Mouse (Mus musculus) layer of hippocampus, adult 9-11 months (tissue): ENCODE data around the gene Mettl21e.
"Not testable (repeated sequence)": the region's sequence is repeated elsewhere in the genome, so short reads cannot be mapped to it uniquely, and the experiment has no call there.

ENCODE experiments used
- DNase-seq: peaks from one replicate; pipeline ENCODE4 v3.0.0; 2022

The Mettl21e gene

GRCm38 (mm10) chr1:44218876-44219275 lies at the start of gene Mettl21e:
Gene Mettl21e, minus strand, starts transcription at chr1:44218961.
- DNase-seq, result no peak

GRCm38 (mm10) chr1:44240440-44240839 lies 21.7 kb upstream of the Mettl21e start:
- DNase-seq, result not testable (repeated sequence)

- no peak for DNase-seq
Observed at GRCm38 (mm10) chr1:44239969-44240368, 21.2 kb upstream of the Mettl21e start.

GRCm38 (mm10) chr1:44237305-44237704 lies 18.5 kb upstream of the Mettl21e start:
- no peak for DNase-seq

DNA sequence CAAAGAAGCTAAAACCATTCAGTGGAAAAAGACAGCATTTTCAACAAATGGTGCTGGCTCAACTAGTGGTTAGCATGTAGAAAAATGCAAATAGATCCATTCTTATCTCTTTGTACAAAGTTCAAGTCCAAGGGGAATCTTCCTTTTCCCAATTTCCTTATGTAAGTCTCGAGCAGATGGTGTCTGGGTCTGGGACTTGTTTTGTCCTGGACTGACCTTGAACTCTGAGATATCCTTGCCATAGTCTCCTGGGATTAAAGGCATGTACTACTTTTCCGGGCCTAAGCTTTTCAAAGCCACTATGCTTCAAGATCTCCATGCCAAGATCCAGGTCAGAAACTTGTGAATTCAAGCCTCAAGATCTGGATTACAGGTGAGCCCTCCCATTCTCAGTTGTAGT lies 16.6 kb upstream of the Mettl21e start:
- DNase-seq, result no peak

DNA sequence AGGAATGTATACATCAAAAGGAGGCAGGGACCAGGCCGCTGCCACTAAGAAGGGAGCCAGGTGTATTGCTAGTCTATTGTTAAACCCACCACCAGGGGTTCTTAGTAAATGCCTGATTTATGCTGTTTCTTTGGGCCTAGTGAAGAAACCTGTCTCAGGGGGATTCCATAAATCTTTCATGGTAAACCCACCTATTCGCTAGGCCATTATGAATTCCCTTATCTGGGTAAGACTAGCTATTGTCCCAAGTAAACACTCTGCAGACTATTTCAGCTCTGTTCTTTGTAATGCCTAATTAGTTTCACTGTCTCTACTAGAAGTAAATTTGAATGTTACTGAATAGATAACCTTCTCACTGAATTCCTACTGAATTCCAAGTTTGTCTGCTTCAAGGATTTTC lies 15.8 kb upstream of the Mettl21e start:
- not testable (repeated sequence) for DNase-seq

- peak; percentile 20 for DNase-seq
Observed at GRCm38 (mm10) chr1:44229044-44229443, 10.3 kb upstream of the Mettl21e start.

GRCm38 (mm10) chr1:44217118-44217517 lies 1.6 kb downstream of the Mettl21e start:
- peak; percentile 49 for DNase-seq

DNA sequence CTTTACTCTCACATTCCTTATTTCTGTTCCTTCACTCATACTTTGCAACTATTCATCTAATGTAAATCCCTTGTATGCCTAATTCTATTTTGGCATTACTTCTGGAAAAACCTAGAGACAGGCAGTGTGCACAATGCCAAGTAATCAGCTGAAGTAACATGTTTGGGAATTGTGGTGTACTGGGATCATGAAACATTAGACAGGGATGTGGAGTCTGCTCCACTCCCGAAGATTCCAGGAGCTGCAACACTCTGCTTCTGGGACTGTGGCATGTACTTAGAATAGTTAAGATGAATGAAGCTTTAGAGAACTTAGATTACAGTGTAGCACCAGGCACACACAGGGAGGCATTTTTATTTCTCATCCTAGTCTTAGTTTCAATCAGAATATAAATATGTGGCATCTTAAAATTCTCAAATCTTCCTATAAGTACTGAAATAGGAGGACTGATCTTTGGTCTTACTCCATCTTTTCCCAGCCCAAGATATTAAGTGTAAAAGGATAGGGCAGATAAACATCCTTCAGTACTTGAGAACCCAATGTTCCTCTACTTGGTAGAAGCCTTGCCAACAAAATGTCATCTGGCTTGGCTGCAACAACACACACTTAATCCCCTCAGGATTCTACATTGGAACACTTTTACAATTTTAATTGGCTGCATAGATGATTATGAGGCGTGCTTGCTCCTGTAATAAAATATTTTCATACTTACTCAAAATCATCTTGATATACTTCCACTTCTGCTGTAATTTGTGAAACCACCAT lies 2.2 kb downstream of the Mettl21e start:
- DNase-seq, result no peak

DNA sequence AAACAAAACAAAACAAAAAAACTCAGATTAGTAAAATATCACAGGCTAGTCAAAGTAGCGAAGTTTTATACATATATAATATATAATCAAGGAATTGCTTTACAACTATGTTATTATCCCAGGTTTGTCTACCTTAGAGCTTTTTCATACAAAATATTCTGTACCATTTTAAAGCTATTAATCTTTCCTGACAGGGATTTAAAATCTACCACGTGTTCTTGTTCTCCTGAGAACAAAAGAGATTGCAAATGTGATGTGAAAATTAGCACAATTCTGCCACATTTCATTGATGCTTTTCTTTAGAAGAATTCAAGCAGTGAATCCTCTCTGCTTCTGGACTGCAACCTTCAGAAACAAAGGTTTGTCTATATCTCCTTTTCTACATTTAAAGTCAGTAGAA lies 4.3 kb downstream of the Mettl21e start:
- DNase-seq, result no peak

GRCm38 (mm10) chr1:44202876-44203275 lies 15.9 kb downstream of the Mettl21e start:
- no peak for DNase-seq

- DNase-seq, result peak; percentile 14
Observed at GRCm38 (mm10) chr1:44198273-44199171, 20.2 kb downstream of the Mettl21e start.

DNA sequence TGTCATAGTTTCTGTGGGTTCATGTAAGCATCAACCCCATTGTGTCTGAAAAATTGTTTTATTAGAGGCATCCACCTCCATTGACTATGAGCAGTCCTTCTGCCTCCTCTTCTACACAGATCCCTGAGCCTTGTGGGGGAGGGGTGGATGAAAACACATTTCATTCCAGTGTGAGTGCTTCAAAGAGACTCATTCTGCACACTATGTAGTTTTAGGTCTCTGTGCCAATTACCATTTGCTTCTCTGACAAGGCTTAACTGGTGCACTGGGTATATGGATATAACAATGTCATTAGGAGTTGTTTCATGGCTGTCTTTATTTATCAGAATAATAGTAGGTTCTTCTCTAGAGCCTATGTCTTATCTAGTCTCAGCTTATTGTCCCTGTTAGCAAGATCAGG lies 32.4 kb downstream of the Mettl21e start:
- no peak for DNase-seq

GRCm38 (mm10) chr1:44178086-44178485 lies 40.7 kb downstream of the Mettl21e start:
- DNase-seq, result no peak

GRCm38 (mm10) chr1:44173903-44174302 lies 44.9 kb downstream of the Mettl21e start:
- no peak for DNase-seq

DNA sequence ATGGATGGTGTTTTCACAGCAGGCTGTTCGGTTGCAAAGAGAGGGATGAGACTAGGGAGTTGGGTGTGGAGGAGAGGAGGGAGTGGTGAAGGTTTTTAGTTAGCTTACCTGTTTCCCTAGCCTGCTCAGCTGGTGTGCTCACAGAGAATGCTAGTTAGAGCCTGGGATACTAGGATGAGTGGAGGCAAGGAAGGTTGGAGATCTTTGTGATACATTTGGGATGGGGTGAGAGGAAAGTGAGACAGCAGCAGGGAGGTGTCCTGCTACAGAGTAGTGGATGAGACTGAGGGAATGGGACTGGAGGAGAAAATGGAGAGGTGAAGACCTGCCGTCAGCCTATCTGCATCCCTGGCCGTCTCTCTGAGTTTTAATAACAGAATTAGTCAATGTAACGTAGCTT lies 46.1 kb downstream of the Mettl21e start:
- DNase-seq, result no peak

DNA sequence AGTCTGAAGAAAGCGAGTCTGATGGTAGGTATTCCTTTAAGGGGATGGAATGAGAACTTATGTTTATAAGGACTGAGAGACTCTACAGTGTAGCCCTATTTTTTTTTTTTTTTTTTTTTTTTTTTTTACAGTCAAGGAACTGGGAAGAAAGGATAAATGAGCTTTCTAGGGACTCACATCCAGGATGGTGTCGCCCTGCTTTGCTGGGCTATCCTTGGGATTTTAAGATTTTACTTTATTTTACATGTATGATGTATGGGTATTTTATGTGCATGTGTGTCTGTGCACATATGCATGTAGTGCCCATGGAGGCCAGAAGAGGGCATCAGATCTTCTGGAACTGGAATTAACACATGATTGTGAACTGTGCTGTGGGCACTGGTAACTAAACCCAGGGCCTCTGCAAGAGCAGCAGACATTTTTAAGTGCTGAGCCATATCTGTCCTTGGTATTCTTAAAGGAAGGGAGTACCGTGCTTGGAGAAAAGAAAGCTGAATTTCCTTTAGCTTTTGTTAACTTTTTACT lies 50.8 kb downstream of the Mettl21e start:
- no peak for DNase-seq

DNA sequence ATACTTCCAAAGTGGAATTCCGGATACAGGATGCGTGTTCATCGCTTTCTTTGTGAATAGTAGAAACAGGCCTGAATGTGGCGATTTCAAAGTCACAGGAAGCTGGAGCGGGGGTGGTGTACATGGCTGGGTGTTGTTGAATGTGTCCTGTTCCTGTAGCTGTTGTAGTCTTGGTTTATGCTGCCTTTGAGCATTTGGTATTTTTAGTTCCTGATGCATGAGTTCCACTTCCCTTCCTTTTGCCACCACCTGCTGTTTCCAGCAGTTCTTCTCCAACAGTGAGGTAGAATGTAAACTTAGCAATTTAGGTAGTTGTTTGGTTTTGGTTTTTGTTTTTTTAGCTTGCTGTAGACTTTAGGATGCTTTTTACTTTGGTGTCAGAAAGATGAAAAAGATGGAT lies 56.4 kb downstream of the Mettl21e start:
- no peak for DNase-seq

GRCm38 (mm10) chr1:44161818-44162217 lies 56.9 kb downstream of the Mettl21e start:
- DNase-seq, result no peak

- no peak for DNase-seq
Observed at GRCm38 (mm10) chr1:44158317-44158716, 60.4 kb downstream of the Mettl21e start.

DNA sequence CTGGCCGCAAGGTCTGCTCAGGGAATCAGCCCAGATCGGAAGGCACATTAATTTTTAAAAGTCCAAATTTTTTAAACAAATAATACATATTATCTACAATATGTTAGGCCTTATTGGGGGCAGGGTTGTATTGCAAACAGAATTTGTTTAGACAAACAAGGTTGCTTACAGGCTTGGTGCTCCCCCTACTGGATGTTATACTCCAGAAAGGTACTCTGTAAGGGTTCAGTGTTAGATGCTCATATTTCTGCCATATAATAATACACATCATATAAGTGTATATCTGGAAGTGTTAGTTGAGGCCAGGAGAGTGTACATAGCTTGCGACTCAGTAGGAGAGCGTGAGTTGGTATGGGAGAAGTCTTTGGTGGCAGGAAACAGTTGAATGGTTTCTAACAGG lies 63.5 kb downstream of the Mettl21e start:
- no peak for DNase-seq
